Mouse (Mus musculus): ENCODE results near the gene Spats2l.

- TF ChIP-seq GATA1 (IDR thresholded peaks at IDR 0.05; ENCODE audit: borderline replicate concordance, low read length) (no peak), FLI1 (IDR thresholded peaks at IDR 0.05; ENCODE audit: low read length) (no peak)
Observed at GRCm38 (mm10) chr1:57799398-57799797, 25.4 kb downstream of the Spats2l start.

All from megakaryocyte, embryonic 14.5 days (primary cell).